Mouse (Mus musculus): ENCODE measurements at regions not wholly inside any gene's neighbourhood (a gene's known extent, or its start where the extent isn't known, plus 50 kb on each side); places are given as distances from the start of the nearest gene placed in this dataset.

- DNase-seq (ENCODE audit: low read depth, low spot score): no peak
Measured at GRCm38 (mm10) chr12:97921349-97922264, 337.7 kb downstream of the Galc start.

- no peak for DNase-seq (ENCODE audit: low read depth, low spot score)
Measured at GRCm38 (mm10) chr12:97918416-97918815, 340.8 kb downstream of the Galc start.

GRCm38 (mm10) chr12:97915026-97915425, 344.2 kb downstream of the Galc start:
- no peak for DNase-seq (ENCODE audit: low read depth, low spot score)

- DNase-seq (ENCODE audit: low read depth, low spot score): no peak
Measured at GRCm38 (mm10) chr12:97912730-97913129, 346.5 kb downstream of the Galc start.

- no peak for DNase-seq (ENCODE audit: low read depth, low spot score)
Measured at GRCm38 (mm10) chr12:97899266-97899665, 360.0 kb downstream of the Galc start.

GRCm38 (mm10) chr12:97898178-97898577, 361.1 kb downstream of the Galc start:
- no peak for DNase-seq (ENCODE audit: low read depth, low spot score)

- no peak for DNase-seq (ENCODE audit: low read depth, low spot score)
Measured at GRCm38 (mm10) chr12:97895981-97896380, 363.3 kb downstream of the Galc start.

- DNase-seq (ENCODE audit: low read depth, low spot score): no peak
Measured at GRCm38 (mm10) chr12:97888801-97889455, 370.3 kb downstream of the Galc start.

GRCm38 (mm10) chr12:97888291-97888800, 370.9 kb downstream of the Galc start:
- no peak for DNase-seq (ENCODE audit: low read depth, low spot score)

- DNase-seq (ENCODE audit: low read depth, low spot score): no peak
Measured at GRCm38 (mm10) chr12:97882439-97882838, 376.8 kb downstream of the Galc start.

GRCm38 (mm10) chr12:97872391-97872790, 386.9 kb downstream of the Galc start:
- DNase-seq (ENCODE audit: low read depth, low spot score): peak; percentile 57

GRCm38 (mm10) chr12:97862921-97863320, 396.3 kb downstream of the Galc start:
- DNase-seq (ENCODE audit: low read depth, low spot score): no peak

GRCm38 (mm10) chr12:97836202-97836908, 422.9 kb downstream of the Galc start:
- no peak for DNase-seq (ENCODE audit: low read depth, low spot score)

GRCm38 (mm10) chr12:97793364-97794120, 465.7 kb downstream of the Galc start:
- no peak for DNase-seq (ENCODE audit: low read depth, low spot score)

GRCm38 (mm10) chr12:97783476-97783875, 475.8 kb downstream of the Galc start:
- no peak for DNase-seq (ENCODE audit: low read depth, low spot score)

- DNase-seq (ENCODE audit: low read depth, low spot score): no peak
Measured at GRCm38 (mm10) chr12:97759116-97759515, 500.1 kb downstream of the Galc start.

- no peak for DNase-seq (ENCODE audit: low read depth, low spot score)
Measured at GRCm38 (mm10) chr12:97758624-97759023, 500.6 kb downstream of the Galc start.

GRCm38 (mm10) chr12:97750166-97750565, 509.1 kb downstream of the Galc start:
- DNase-seq (ENCODE audit: low read depth, low spot score): no peak

GRCm38 (mm10) chr12:97740927-97741326, 518.3 kb downstream of the Galc start:
- DNase-seq (ENCODE audit: low read depth, low spot score): no peak

- DNase-seq (ENCODE audit: low read depth, low spot score): no peak
Measured at GRCm38 (mm10) chr12:97732078-97732580, 527.1 kb downstream of the Galc start.

GRCm38 (mm10) chr12:97720554-97720953, 538.7 kb downstream of the Galc start:
- DNase-seq (ENCODE audit: low read depth, low spot score): no peak

Measured in 3T3-L1 (cell line).